Mouse (Mus musculus): ENCODE measurements around the gene Lce1m. TPM values are rescaled to one million over a fixed set of nuclear protein-coding genes. Genes with fewer than 3 reads are reported as not detected.
"Not testable (repeated sequence)": the region's sequence is repeated elsewhere in the genome, so short reads cannot be mapped to it uniquely, and the experiment has no call there.

Lce1m gene
- not detected in 2 replicates for polyA plus RNA-seq (2012)

GRCm38 (mm10) chr3:93018960-93019359 is at the start of gene Lce1m:
Gene Lce1m, minus strand, starts transcription at chr3:93019060.
- TF ChIP-seq GATA1 (IDR thresholded peaks at IDR 0.05; ENCODE audit: low read length): no peak

GRCm38 (mm10) chr3:93068523-93068922 is 49.7 kb upstream of the Lce1m start, which contains the start of gene Gm4858:
Gene Gm4858, plus strand, starts transcription at chr3:93068823.
- not testable (repeated sequence) for TF ChIP-seq GATA1 (IDR thresholded peaks at IDR 0.05; ENCODE audit: low read length)

- no peak for TF ChIP-seq GATA1 (IDR thresholded peaks at IDR 0.05; ENCODE audit: low read length)
Measured at GRCm38 (mm10) chr3:93052826-93053474, 34.1 kb upstream of the Lce1m start.

GRCm38 (mm10) chr3:93050182-93050581 is 31.3 kb upstream of the Lce1m start:
- TF ChIP-seq GATA1 (IDR thresholded peaks at IDR 0.05; ENCODE audit: low read length): no peak

GRCm38 (mm10) chr3:93031450-93031849 is 12.6 kb upstream of the Lce1m start:
- no peak for TF ChIP-seq GATA1 (IDR thresholded peaks at IDR 0.05; ENCODE audit: low read length)

- TF ChIP-seq GATA1 (IDR thresholded peaks at IDR 0.05; ENCODE audit: low read length): no peak
Measured at GRCm38 (mm10) chr3:93025486-93025885, 6.6 kb upstream of the Lce1m start.

GRCm38 (mm10) chr3:93023411-93024184 is 4.7 kb upstream of the Lce1m start:
- TF ChIP-seq GATA1 (IDR thresholded peaks at IDR 0.05; ENCODE audit: low read length): no peak

GRCm38 (mm10) chr3:93021171-93021570 is 2.3 kb upstream of the Lce1m start:
- TF ChIP-seq GATA1 (IDR thresholded peaks at IDR 0.05; ENCODE audit: low read length): no peak

GRCm38 (mm10) chr3:93015460-93016104 is 3.3 kb downstream of the Lce1m start, which contains the start of gene Crct1:
Gene Crct1, minus strand, starts transcription at chr3:93015687.
- no peak for TF ChIP-seq GATA1 (IDR thresholded peaks at IDR 0.05; ENCODE audit: low read length)

- TF ChIP-seq GATA1 (IDR thresholded peaks at IDR 0.05; ENCODE audit: low read length): no peak
Measured at GRCm38 (mm10) chr3:93014871-93015270, 4.0 kb downstream of the Lce1m start.

- TF ChIP-seq GATA1 (IDR thresholded peaks at IDR 0.05; ENCODE audit: low read length): no peak
Measured at GRCm38 (mm10) chr3:93014378-93014801, 4.5 kb downstream of the Lce1m start.

- TF ChIP-seq GATA1 (IDR thresholded peaks at IDR 0.05; ENCODE audit: low read length): no peak
Measured at GRCm38 (mm10) chr3:93002843-93003242, 16.0 kb downstream of the Lce1m start.

GRCm38 (mm10) chr3:93000621-93001020 is 18.2 kb downstream of the Lce1m start:
- TF ChIP-seq GATA1 (IDR thresholded peaks at IDR 0.05; ENCODE audit: low read length): no peak

- no peak for TF ChIP-seq GATA1 (IDR thresholded peaks at IDR 0.05; ENCODE audit: low read length)
Measured at GRCm38 (mm10) chr3:92998691-92999090, 20.2 kb downstream of the Lce1m start.

- TF ChIP-seq GATA1 (IDR thresholded peaks at IDR 0.05; ENCODE audit: low read length): no peak
Measured at GRCm38 (mm10) chr3:92991926-92992325, 26.9 kb downstream of the Lce1m start, which contains the start of gene Lce3f. Gene Lce3f, plus strand, starts transcription at chr3:92992226.

GRCm38 (mm10) chr3:92978484-92978883 is 40.4 kb downstream of the Lce1m start:
- no peak for TF ChIP-seq GATA1 (IDR thresholded peaks at IDR 0.05; ENCODE audit: low read length)

Other genes with a start within 250 kb of the Lce1m start
- gene Lce1i, start 240.2 kb downstream of the Lce1m start, polyA plus RNA-seq (2012): not detected in 2 replicates
- gene Lce1j, start 228.5 kb downstream of the Lce1m start, polyA plus RNA-seq (2012): not detected in 2 replicates
- gene Lce1k, start 211.2 kb downstream of the Lce1m start, polyA plus RNA-seq (2012): not detected in 2 replicates
- not detected in 2 replicates for gene Kprp, start 191.8 kb downstream of the Lce1m start, polyA plus RNA-seq (2012)
- not detected in 2 replicates for gene Lce1l, start 167.8 kb downstream of the Lce1m start, polyA plus RNA-seq (2012)
- gene 2310050C09Rik, start 148.8 kb downstream of the Lce1m start, polyA plus RNA-seq (2012): not detected in 2 replicates
- not detected in 2 replicates for gene Lce3a, start 92.8 kb downstream of the Lce1m start, polyA plus RNA-seq (2012)
- gene Lce3b, start 86.1 kb downstream of the Lce1m start, polyA plus RNA-seq (2012): not detected in 2 replicates
- gene Lce3c, start 74.6 kb downstream of the Lce1m start, polyA plus RNA-seq (2012): not detected in 2 replicates
- gene Lce3d, start 61.7 kb downstream of the Lce1m start, polyA plus RNA-seq (2012): not detected in 2 replicates
- gene Lce3e, start 52.0 kb downstream of the Lce1m start, polyA plus RNA-seq (2012): not detected in 2 replicates
- gene Lce3f, start 26.8 kb downstream of the Lce1m start, polyA plus RNA-seq (2012): not detected in 2 replicates
- not detected in 2 replicates for gene Crct1, start 3.4 kb downstream of the Lce1m start, polyA plus RNA-seq (2012)
- gene Gm4858, start 49.8 kb upstream of the Lce1m start, polyA plus RNA-seq (2012): not detected in 2 replicates
- not detected in 2 replicates for gene Crnn, start 125.7 kb upstream of the Lce1m start, polyA plus RNA-seq (2012)
- not detected in 2 replicates for gene Flg2, start 178.2 kb upstream of the Lce1m start, polyA plus RNA-seq (2012)

Measured in G1E-ER4 (cell line).